Mouse (Mus musculus) hindlimb bud, embryonic 11.5 days (tissue): ENCODE results near the gene 1700016H13Rik.

Source experiments
- DNase-seq: peaks from one replicate; pipeline ENCODE4 v3.0.0-alpha.2; 2012; ENCODE audit warnings: low read depth, low spot score; ENCODE audit errors: extremely low spot score

Gene 1700016H13Rik

DNA sequence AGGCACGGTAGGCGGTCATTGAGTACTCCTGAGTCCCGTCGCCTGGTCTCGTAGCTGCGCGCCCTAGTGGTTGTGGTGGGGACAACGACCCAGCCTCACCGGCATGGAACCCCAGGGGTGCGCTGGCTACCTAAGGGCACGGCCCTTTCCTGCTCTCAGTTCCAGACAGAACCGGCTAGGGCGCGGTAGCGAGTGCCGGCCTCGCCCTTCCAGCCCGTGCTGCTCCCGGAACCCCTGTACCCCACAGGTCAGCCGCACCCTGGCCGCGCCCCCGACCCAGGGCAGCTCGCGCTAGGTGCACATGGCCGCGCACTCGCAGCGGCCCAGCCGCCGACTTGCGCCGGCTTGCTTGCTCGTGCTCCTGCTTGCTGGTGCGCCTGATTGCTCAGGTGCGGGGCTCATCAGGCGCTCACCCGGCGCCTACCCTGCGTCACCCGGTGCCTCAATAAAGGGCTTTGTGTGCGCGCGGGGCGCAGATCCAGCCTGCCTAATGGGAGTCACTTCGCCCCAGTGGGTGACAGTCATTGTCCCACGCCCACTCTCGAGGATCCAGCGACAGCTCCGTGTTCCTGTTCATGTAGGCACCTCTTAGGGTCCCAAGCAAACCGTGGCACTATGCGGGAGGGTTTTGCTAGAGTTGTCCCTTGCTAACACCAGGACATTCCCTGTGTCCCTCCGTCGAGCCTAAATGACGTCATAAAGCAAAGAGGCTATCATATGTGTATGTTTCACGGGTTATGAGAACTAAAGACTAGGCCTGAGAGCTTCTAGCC, at the start of gene 1700016H13Rik:
Gene 1700016H13Rik, minus strand, starts transcription at position 665 of the 773 bp plus-strand sequence.
- no peak for DNase-seq

- no peak for DNase-seq
Measured at GRCm38 (mm10) chr5:103705331-103705730, 49.5 kb upstream of the 1700016H13Rik start.

- no peak for DNase-seq
Measured at GRCm38 (mm10) chr5:103702527-103702926, 46.7 kb upstream of the 1700016H13Rik start.

- no peak for DNase-seq
Measured at GRCm38 (mm10) chr5:103701466-103701865, 45.7 kb upstream of the 1700016H13Rik start.

DNA sequence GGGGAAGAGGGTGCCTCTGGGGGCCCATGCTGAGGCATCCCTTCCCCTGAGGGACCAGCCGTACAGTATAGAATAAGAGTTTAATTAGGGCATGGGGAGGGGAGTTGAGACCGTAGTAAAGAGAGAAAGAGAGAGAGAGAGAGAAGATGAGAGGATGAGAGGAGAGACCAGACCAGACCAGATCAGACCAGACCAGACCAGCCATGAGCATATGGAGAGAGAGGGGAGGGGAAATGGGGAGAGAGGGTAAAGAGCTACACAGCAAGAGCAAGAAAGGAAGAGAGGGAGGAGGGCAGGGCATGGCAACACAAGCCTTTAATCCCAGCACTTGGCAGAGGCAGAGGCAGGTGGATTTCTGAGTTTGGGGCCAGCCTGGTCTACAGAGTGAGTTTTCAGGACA, 44.9 kb upstream of the 1700016H13Rik start:
- DNase-seq = no peak

DNA sequence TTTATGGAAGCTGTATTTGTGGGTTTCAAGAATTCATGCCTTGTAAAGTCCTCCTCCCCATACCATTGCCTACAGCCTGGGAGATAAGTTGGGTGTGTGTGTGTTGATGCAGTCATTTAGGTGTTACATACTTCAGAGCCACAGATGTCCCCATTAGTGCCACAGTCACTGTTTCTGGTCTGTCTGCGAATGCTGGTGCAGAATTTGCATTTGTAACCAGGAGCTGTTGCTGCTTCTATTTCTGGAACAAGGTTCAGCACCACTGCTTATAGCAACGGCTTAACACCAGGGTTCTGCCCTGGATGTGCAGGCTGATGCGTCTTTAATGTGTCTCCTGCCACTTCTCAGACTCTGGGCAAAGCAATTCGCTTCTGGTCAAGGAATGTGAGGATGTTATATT, 43.7 kb upstream of the 1700016H13Rik start:
- no peak for DNase-seq

DNA sequence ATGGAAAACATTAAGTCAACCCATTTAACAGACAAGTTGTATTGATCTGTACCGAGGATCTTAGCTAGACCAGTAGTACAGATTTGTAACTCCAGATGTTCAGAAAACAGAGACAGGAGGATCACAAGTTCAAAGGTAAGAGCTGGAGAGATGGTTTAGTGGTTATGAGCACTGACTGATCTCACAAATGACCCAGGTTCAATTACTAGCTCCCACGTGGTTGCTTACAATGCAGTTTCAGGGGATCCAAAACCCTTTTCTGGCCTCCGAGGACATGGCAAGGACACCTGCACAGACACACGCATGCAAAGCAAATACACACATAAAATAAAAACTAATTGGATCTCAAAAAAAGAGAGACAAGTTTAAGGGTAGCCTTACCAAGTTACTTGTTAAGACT, 42.8 kb upstream of the 1700016H13Rik start:
- DNase-seq = no peak

- no peak for DNase-seq
Measured at GRCm38 (mm10) chr5:103697875-103698491, 42.2 kb upstream of the 1700016H13Rik start.

GRCm38 (mm10) chr5:103694094-103694493, 38.3 kb upstream of the 1700016H13Rik start:
- DNase-seq = no peak

DNA sequence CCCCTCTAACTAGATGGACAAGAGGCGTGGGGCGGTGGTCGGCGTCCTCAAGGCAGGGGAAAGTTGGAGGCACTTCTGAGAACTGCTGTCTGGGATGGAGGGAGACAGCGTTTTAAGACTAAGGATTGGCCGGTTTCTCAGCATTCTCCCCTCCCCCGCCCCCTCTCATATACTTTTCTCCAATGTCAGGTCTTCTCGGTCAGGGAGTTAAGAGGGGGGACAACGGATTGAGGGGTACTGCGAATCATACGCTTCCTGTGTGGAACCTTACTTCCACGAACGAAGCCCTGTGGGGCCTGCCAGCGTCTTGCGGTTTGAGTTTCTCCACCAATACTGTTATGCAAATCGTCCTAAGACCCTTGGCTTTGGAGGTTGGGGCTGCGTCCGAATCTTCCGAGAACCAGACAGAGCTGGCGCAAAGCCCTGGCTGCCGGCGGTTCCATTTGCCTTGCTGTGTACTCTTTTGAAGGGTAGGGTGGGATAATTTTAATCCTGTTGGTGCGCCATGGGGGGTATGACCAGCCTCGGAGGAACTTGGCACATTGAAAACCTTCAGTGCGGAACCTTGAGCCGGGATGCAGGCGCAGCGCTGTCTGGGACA, 37.3 kb upstream of the 1700016H13Rik start:
- DNase-seq = no peak

- no peak for DNase-seq
Measured at GRCm38 (mm10) chr5:103692531-103693040, 36.8 kb upstream of the 1700016H13Rik start.

- no peak for DNase-seq
Measured at GRCm38 (mm10) chr5:103691624-103692530, 36.1 kb upstream of the 1700016H13Rik start, which contains the start of gene Aff1. TSS of gene Aff1 (plus strand) at chr5:103692374.

DNA sequence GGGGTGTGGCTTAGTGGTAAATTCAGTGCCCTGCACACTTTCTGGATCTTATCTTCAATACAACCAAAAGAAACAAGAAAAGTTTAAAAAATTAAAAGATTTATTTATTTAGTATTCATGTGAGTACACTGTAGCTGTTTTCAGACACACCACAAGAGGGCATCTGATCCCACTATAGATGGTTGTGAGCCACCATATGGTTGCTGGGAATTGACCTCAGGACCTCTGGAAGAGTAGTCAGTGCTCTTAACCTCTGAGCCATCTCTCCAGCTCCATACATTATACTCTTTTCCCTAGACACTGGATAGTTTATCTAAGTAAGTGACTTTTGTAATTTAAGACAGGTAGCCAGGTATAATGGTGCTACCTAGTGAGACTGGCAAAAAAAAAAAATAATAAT, 35.4 kb upstream of the 1700016H13Rik start:
- DNase-seq = no peak

DNA sequence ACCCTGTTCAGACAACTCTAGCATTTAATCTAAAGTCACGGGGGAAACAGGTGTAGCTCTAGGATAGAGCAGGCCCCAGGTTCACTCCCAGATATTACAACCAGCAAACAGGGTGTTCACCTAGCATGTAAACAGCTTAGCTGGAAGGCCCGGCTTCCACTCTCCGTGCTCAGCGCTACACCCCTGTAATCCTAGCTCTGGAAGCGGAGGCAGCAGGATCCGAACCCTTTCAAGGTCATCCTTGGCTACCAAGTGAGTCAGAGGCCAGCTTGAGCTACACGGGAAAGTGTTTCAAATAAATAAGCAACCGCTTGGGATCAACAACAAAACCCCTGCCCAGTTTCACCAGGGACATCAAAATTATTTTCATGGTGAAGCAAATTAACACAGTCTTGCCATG, 34.4 kb upstream of the 1700016H13Rik start:
- DNase-seq = no peak

DNA sequence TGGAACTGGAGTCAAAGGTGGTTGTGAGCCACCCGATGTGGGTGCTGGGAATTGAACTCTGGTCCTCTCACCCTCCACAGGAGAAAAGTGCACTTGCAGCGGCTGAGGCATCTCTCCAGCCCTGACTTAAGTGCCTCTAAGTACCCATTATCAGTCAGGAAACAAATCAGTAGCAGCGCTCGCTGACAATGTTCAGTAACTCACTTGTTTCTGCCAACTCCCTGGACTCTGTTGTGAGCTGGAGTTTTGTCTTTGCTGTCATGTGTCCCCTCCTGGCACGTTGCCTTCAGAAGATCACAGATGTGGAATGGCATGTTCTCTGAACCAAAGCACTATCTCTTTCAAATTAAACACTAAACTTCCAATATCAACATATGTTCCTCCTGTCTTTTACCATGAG, 33.8 kb upstream of the 1700016H13Rik start:
- DNase-seq = no peak

- DNase-seq = no peak
Measured at GRCm38 (mm10) chr5:103681824-103682223, 26.0 kb upstream of the 1700016H13Rik start.

DNA sequence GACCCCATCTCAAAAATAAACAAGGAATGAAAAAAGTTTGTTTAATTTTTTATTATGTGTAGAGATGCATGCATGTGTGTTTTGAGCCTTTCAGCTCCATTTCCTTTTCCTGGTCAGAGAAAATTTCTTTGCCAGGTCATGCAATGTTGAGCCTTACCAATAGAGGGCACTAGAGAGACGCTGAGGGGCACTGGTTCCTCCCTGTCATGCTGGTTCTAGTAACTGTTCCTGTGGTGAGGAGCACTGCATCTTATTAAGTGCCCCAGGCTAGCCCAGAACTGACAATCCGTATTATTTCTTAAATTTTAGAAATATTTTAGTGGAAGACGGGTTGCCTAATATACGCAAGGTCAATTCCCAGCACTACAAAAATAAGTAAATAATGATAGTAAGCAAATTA, 24.6 kb upstream of the 1700016H13Rik start:
- no peak for DNase-seq

DNA sequence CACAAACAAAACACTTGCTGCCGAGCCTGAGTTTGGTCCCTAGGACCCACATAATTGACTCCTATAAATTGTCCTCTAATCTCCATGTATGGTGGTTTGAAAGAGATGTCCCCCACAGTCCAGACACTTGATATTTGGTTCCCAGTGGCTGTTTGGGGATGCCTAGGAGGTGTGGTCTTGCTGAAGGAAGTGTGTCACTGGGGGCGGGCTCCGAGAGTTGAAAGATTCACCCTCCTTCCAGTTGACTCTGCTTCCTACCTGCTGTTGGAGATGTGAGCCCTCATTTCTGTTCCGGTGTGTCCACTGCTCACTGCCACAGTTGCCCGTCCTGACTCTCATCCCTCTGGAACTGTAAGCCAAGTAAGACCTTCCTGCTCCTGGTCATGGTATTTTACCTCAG, 23.2 kb upstream of the 1700016H13Rik start:
- no peak for DNase-seq

GRCm38 (mm10) chr5:103677894-103678293, 22.1 kb upstream of the 1700016H13Rik start:
- no peak for DNase-seq

DNA sequence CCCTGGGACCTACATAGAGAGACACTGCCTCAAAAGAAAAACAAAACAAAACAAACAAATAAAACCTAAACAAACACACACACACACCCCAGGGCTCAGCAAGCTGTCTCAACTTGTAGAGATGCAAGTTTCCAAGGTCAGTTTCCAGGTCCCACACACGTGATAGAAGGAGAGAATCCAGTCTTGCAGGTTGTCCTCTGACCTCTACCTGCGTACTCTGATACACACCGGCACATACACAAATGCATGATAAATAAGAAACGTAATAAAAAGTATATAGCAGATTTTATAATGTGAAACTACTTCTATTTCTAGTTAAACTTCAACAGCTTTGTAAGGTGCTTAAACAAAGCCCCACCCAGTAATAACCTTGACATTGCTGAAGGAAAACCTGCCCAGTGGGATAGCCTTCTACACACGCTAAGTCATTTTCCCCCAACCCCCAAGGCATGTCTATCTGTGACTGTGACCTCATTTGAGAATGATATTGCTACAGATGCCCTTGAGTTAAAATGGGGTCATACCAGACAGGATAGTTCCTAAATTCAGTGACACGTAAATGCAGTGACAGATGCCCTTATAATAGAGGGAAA, 20.6 kb upstream of the 1700016H13Rik start:
- no peak for DNase-seq
